Mouse (Mus musculus) cortical plate, adult 2 months (tissue): ENCODE measurements around the gene Ubl7.

Experiments used
- CTCF ChIP-seq: fragments of 200-500 bp; IDR thresholded peaks from 2 replicates; pipeline ENCODE4 v1.5.1; 2011; ENCODE audit warnings: mild to moderate bottlenecking, control low read depth, low read length; ENCODE audit not compliant: insufficient read depth; ENCODE audit errors: extremely low read depth
- POLR2A ChIP-seq: fragments of 200-500 bp; IDR thresholded peaks from 2 replicates; pipeline ENCODE4 v1.6.1; 2011; ENCODE audit warnings: mild to moderate bottlenecking, low read length, control low read depth; ENCODE audit not compliant: insufficient read depth; ENCODE audit errors: extremely low read depth

- no peak for TF ChIP-seq CTCF
- TF ChIP-seq POLR2A: no peak
Observed at GRCm38 (mm10) chr9:57900478-57900877, 10.3 kb upstream of the Ubl7 start.
